Mouse (Mus musculus) heart, postnatal 25 days (tissue): ENCODE data around the gene Ndufb10. TPM values are rescaled to one million over a fixed set of nuclear protein-coding genes. Genes with fewer than 3 reads are reported as not detected.
A peak's percentile ranks its signal among the peaks of the same experiment; 100 is the strongest.

Source experiments
- DNase-seq: peaks from one replicate; pipeline ENCODE4 v3.0.0; 2022; ENCODE audit warnings: low spot score
- intact Hi-C: fragments of 180-260 bp; cut with DNase I; formaldehyde crosslinking; loops from one replicate; pipeline ENCODE4 v1.15.1; 2025
- total RNA-seq, 2 experiments: library from RNA; stranded (reverse); gene quantifications; 2 replicates each; pipeline ENCODE4 v1.2.3; 2021

Gene Ndufb10
- total RNA-seq, 2 experiments from 2014 or later: 1,080 to 1,118 TPM

- DNase-seq: no peak
- intact Hi-C loops: loop anchor here (5.0 kb wide), 1 partner anchor 191 kb away; the partner anchor contains the start of gene Traf7
Observed at GRCm38 (mm10) chr17:24717943-24718342, 6.3 kb downstream of the Ndufb10 start, which contains the start of the genes Rnf151 and Rps2. Rnf151 (minus strand) TSS chr17:24718063. Rps2 (plus strand) TSS chr17:24718116.

GRCm38 (mm10) chr17:24716166-24716682 is 8.1 kb downstream of the Ndufb10 start:
- DNase-seq: no peak
- intact Hi-C loops: loop anchor here (5.0 kb wide), 1 partner anchor 189 kb away; the partner anchor contains the start of gene Traf7

GRCm38 (mm10) chr17:24715556-24715955 is 8.7 kb downstream of the Ndufb10 start:
- intact Hi-C loops: loop anchor here (5.0 kb wide), 1 partner anchor 188 kb away; the partner anchor contains the start of gene Traf7
- DNase-seq: no peak

- intact Hi-C loops: no loop called here
- DNase-seq: no peak
Observed at GRCm38 (mm10) chr17:24708646-24709045, 15.6 kb downstream of the Ndufb10 start.

- DNase-seq: no peak
- intact Hi-C loops: loop anchor here (1.0 kb wide), 1 partner anchor 32 kb away; no protein-coding TSS in a partner anchor
Observed at GRCm38 (mm10) chr17:24707801-24708425, 16.4 kb downstream of the Ndufb10 start.

GRCm38 (mm10) chr17:24706982-24707800 is 17.1 kb downstream of the Ndufb10 start, which contains the start of gene Tbl3:
Tbl3 (minus strand) TSS chr17:24707660.
- DNase-seq: peak; percentile 85
- intact Hi-C loops: loop anchor here (1.0 kb wide), 1 partner anchor 31 kb away; no protein-coding TSS in a partner anchor

GRCm38 (mm10) chr17:24705821-24706220 is 18.5 kb downstream of the Ndufb10 start:
- no peak for DNase-seq
- intact Hi-C loops: no loop called here

GRCm38 (mm10) chr17:24701251-24701650 is 23.0 kb downstream of the Ndufb10 start:
- intact Hi-C loops: no loop called here
- DNase-seq: no peak

GRCm38 (mm10) chr17:24699473-24699872 is 24.8 kb downstream of the Ndufb10 start:
- no peak for DNase-seq
- intact Hi-C loops: no loop called here

GRCm38 (mm10) chr17:24698715-24699114 is 25.6 kb downstream of the Ndufb10 start:
- intact Hi-C loops: no loop called here
- DNase-seq: no peak

GRCm38 (mm10) chr17:24697985-24698384 is 26.3 kb downstream of the Ndufb10 start:
- intact Hi-C loops: no loop called here
- DNase-seq: no peak

- peak; percentile 79 for DNase-seq
- intact Hi-C loops: no loop called here
Observed at GRCm38 (mm10) chr17:24696011-24696697, 28.1 kb downstream of the Ndufb10 start, which contains the start of the genes Gfer and Noxo1. Gfer (minus strand) TSS chr17:24696156. Noxo1 (plus strand) TSS chr17:24696234.

GRCm38 (mm10) chr17:24695326-24696010 is 28.8 kb downstream of the Ndufb10 start:
- no peak for DNase-seq
- intact Hi-C loops: no loop called here

- DNase-seq: no peak
- intact Hi-C loops: no loop called here
Observed at GRCm38 (mm10) chr17:24692385-24692784, 31.9 kb downstream of the Ndufb10 start.

GRCm38 (mm10) chr17:24689251-24690081 is 34.8 kb downstream of the Ndufb10 start, which contains the start of gene Syngr3:
Syngr3 (minus strand) TSS chr17:24689955.
- intact Hi-C loops: no loop called here
- DNase-seq: no peak

GRCm38 (mm10) chr17:24687599-24687998 is 36.7 kb downstream of the Ndufb10 start:
- DNase-seq: no peak

GRCm38 (mm10) chr17:24687146-24687595 is 37.1 kb downstream of the Ndufb10 start:
- DNase-seq: no peak
- intact Hi-C loops: no loop called here

More at GRCm38 (mm10) chr17:24687599-24687998, 36.7 kb downstream of the Ndufb10 start:
- intact Hi-C loops: no loop called here

GRCm38 (mm10) chr17:24686514-24686913 is 37.8 kb downstream of the Ndufb10 start:
- intact Hi-C loops: no loop called here
- DNase-seq: no peak
